Mouse (Mus musculus) intestine, embryonic 15.5 days (tissue): Measurements from ENCODE around the gene Iqschfp. TPM values are rescaled to one million over a fixed set of nuclear protein-coding genes. Genes with fewer than 3 reads are reported as not detected.

ENCODE experiments used
- ATAC-seq: fragments of 200-750 bp; cut with Nextera tagmentation; 2 replicates; pipeline ENCODE4 v1.8.0; 2017; ENCODE audit warnings: moderate TSS enrichment, moderate library complexity
- H3K27ac ChIP-seq: fragments of 300-500 bp; sonication (generic); 2 replicates; pipeline ENCODE4 v1.5.1; 2015; ENCODE audit warnings: mild to moderate bottlenecking, inconsistent platforms
- H3K27me3 ChIP-seq: fragments of 300-500 bp; sonication (generic); replicated peaks from 2 replicates; pipeline ENCODE4 v1.6.1; 2015; ENCODE audit warnings: inconsistent platforms
- H3K36me3 ChIP-seq: fragments of 300-500 bp; sonication (generic); 2 replicates; pipeline ENCODE4 v1.6.1; 2015; ENCODE audit warnings: inconsistent platforms
- H3K4me1 ChIP-seq: fragments of 300-500 bp; sonication (generic); replicated peaks from 2 replicates; pipeline ENCODE4 v1.6.1; 2015; ENCODE audit warnings: inconsistent platforms
- H3K4me2 ChIP-seq: fragments of 300-500 bp; sonication (generic); replicated peaks from 2 replicates; pipeline ENCODE4 v1.6.1; 2015; ENCODE audit warnings: mild to moderate bottlenecking, inconsistent platforms
- H3K4me3 ChIP-seq: fragments of 300-500 bp; sonication (generic); replicated peaks from 2 replicates; pipeline ENCODE4 v1.5.1; 2015; ENCODE audit warnings: inconsistent platforms
- H3K9ac ChIP-seq: fragments of 300-500 bp; sonication (generic); 2 replicates; pipeline ENCODE4 v1.6.1; 2015; ENCODE audit warnings: inconsistent platforms
- H3K9me3 ChIP-seq: fragments of 300-500 bp; sonication (generic); 2 replicates; pipeline ENCODE4 v1.6.1; 2016; ENCODE audit warnings: inconsistent platforms
- WGBS: fragments of 180-500 bp; shearing (Covaris S2); methylation state at CpG from one replicate; pipeline ENCODE4 v1.1.7; 2015; 5-methylcytosine and 5-hydroxymethylcytosine counted together
- polyA plus RNA-seq: library from polyadenylated mRNA; unstranded; fragments of >200 nt; fragmentation: Nextera tagmentation; extraction: Ambion mirVana; gene quantifications from 2 replicates; pipeline ENCODE4 v1.2.1, GENCODE M21; 2015

The Iqschfp gene
- polyA plus RNA-seq, 1 experiment from 2014 or later: not detected

DNA sequence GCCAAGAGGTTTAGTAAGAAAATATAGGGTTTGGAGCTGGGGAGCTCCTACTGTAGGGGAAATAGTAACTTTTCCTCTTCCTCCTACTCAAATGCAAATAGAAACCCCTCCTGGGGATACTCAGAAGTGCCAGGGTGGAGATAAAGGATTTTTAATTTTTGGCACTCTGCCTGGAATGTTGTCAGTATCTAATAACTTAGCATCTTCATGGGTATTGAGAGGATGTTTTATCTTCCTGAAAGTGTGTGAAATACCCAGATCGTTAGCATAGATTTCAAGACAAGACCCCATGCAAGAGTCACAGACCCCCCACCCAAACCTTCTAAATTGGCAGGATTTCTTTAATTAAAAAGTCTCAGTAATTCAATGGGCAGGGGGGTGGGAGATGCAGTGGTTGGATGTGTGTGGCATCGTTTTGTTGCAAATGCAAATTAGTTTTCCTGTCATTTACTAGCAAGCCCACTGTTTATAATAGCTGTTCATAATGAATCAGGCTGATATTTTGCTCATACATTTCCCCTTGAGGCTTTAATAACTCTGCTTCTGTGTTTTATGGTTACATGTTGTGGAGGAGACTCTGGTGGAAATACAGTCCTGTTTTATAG lies 213.2 kb downstream of the Iqschfp start:
- Histone ChIP-seq H3K4me3 (no peak overlapping the region), H3K36me3 (no peaks in the 10 kb centered on the region), H3K9me3 (no peaks in the 10 kb centered on the region), H3K9ac (no peak overlapping the region), H3K27me3 (no peaks in the 10 kb centered on the region), H3K27ac (no peak overlapping the region), H3K4me1 (no peaks in the 10 kb centered on the region), H3K4me2 (no peak overlapping the region)
- WGBS: 80% methylated on average over 2 of the region's 2 CpGs
- no peak for ATAC-seq

GRCm38 (mm10) chr3:68121338-68121737 lies 229.3 kb downstream of the Iqschfp start:
- Histone ChIP-seq H3K36me3 (no peaks in the 10 kb centered on the region), H3K9ac (no peak overlapping the region), H3K4me3 (no peak overlapping the region), H3K4me2 (no peak overlapping the region), H3K27ac (no peak overlapping the region), H3K9me3 (no peaks in the 10 kb centered on the region), H3K27me3 (no peaks in the 10 kb centered on the region), H3K4me1 (no peaks in the 10 kb centered on the region)
- WGBS: 45% methylated on average over 5 of the region's 5 CpGs
- ATAC-seq: no peak

GRCm38 (mm10) chr3:68126284-68126856 lies 234.3 kb downstream of the Iqschfp start:
- Histone ChIP-seq H3K4me3 (no peak overlapping the region), H3K36me3 (no peaks in the 10 kb centered on the region), H3K4me2 (no peak overlapping the region), H3K4me1 (no peaks in the 10 kb centered on the region), H3K27ac (no peak overlapping the region), H3K9ac (no peak overlapping the region), H3K27me3 (no peaks in the 10 kb centered on the region), H3K9me3 (no peaks in the 10 kb centered on the region)
- no peak for ATAC-seq
- 70% methylated on average over 6 of the region's 6 CpGs for WGBS

- H3K9me3 ChIP-seq: no peaks in the 10 kb centered on the region
- no peaks in the 10 kb centered on the region for H3K27me3 ChIP-seq
- no peaks in the 10 kb centered on the region for H3K4me1 ChIP-seq
- ATAC-seq: no peak
- 76% methylated on average over 1 of the region's 1 CpGs for WGBS
- no peak overlapping the region for H3K27ac ChIP-seq
- H3K9ac ChIP-seq: no peak overlapping the region
- no peak overlapping the region for H3K4me2 ChIP-seq
- no peaks in the 10 kb centered on the region for H3K36me3 ChIP-seq
- H3K4me3 ChIP-seq: no peak overlapping the region
Measured at GRCm38 (mm10) chr3:68130386-68130785, 238.4 kb downstream of the Iqschfp start.

DNA sequence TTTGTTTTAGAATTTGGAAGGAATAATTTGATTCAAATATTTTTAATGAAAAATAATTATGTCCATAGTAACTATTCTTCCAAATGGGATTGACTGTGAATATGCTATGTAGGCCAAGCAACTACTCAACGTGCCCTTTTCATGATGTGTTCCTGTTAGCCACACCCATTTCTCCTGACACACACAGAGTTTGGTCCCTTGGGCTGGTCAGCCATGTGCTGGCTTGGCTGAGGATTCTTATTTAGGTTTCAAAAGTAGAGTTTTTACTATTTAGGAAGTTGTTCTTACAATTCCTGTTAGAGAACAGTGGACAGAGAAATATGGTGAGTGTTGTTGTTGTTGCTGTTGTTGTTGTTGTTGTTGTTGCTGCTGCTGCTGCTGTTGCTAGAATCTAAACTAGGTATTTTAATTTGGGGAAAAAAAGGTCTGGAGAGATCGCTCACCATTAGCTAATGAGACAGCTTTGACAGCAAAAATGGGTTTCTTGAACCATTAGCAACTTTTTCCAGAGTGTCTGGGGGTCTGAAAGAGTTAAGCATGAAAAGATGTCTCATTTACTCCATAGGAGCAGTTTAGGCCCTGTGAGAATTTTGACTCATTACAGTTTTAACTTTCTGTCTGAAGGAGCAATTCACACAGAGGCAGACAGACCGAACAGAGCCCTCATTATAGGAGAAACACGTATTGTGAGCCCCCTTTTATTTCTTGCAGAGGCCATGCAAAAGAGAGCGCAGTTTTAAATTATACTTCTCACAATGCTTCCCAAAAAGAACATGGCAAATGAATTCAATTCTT lies 247.0 kb downstream of the Iqschfp start:
- ATAC-seq: no peak
- Histone ChIP-seq H3K9me3 (no peaks in the 10 kb centered on the region), H3K4me2 (no peak overlapping the region), H3K27me3 (no peaks in the 10 kb centered on the region), H3K4me1 (no peaks in the 10 kb centered on the region), H3K36me3 (no peaks in the 10 kb centered on the region), H3K4me3 (no peak overlapping the region), H3K27ac (no peak overlapping the region), H3K9ac (no peak overlapping the region)
- 80% methylated on average over 5 of the region's 5 CpGs for WGBS

DNA sequence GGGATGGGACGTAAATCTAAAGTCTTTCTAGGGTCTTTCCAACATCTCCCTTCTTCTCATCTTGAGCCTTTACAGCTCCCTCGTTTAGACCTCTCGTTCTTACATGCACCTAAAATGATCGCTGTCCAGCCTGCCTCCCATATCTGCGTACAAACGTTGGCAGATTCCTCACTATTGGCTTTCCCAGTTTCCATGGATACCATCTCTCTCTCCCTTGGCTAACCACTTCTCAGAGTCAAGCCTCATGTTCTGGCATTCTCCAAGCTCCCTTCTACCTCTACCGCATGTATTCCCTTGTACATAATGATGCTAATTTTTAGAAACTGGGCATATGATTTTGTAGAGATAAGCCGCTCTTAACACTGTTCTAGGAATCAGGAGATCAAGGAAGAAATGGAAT lies 258.7 kb downstream of the Iqschfp start:
- no peak for ATAC-seq
- 82% methylated on average over 8 of the region's 8 CpGs for WGBS
- no peaks in the 10 kb centered on the region for H3K4me1 ChIP-seq

GRCm38 (mm10) chr3:68160175-68160574 lies 268.1 kb downstream of the Iqschfp start:
- Histone ChIP-seq H3K27me3 (no peaks in the 10 kb centered on the region), H3K9me3 (no peaks in the 10 kb centered on the region), H3K27ac (no peak overlapping the region), H3K4me3 (no peak overlapping the region), H3K4me2 (no peak overlapping the region), H3K4me1 (no peaks in the 10 kb centered on the region), H3K36me3 (no peaks in the 10 kb centered on the region), H3K9ac (no peak overlapping the region)
- 78% methylated on average over 1 of the region's 1 CpGs for WGBS
- no peak for ATAC-seq

More for the DNA sequence above, 258.7 kb downstream of the Iqschfp start:
- H3K9ac ChIP-seq: no peak overlapping the region
- no peak overlapping the region for H3K4me2 ChIP-seq
- H3K27me3 ChIP-seq: no peaks in the 10 kb centered on the region
- H3K27ac ChIP-seq: no peak overlapping the region
- no peaks in the 10 kb centered on the region for H3K36me3 ChIP-seq
- no peaks in the 10 kb centered on the region for H3K9me3 ChIP-seq
- no peak overlapping the region for H3K4me3 ChIP-seq

- Histone ChIP-seq H3K9me3 (no peaks in the 10 kb centered on the region), H3K4me1 (no peaks in the 10 kb centered on the region), H3K4me2 (no peak overlapping the region), H3K4me3 (no peak overlapping the region), H3K36me3 (no peaks in the 10 kb centered on the region), H3K27me3 (no peaks in the 10 kb centered on the region), H3K27ac (no peak overlapping the region), H3K9ac (no peak overlapping the region)
- ATAC-seq: no peak
- WGBS: 71% methylated on average over 3 of the region's 3 CpGs
Measured at GRCm38 (mm10) chr3:68160760-68161159, 268.7 kb downstream of the Iqschfp start.

GRCm38 (mm10) chr3:68178248-68178647 lies 286.2 kb downstream of the Iqschfp start:
- no peak overlapping the region for H3K4me2 ChIP-seq
- H3K36me3 ChIP-seq: no peaks in the 10 kb centered on the region
- no peak for ATAC-seq
- no peaks in the 10 kb centered on the region for H3K9me3 ChIP-seq
- no peak overlapping the region for H3K27ac ChIP-seq
- no peaks in the 10 kb centered on the region for H3K27me3 ChIP-seq
- WGBS: 24% methylated on average over 1 of the region's 1 CpGs
- H3K4me1 ChIP-seq: peaks cover 4% of the 10 kb centered on the region; the same call in 1 of the 2 replicates
- H3K4me3 ChIP-seq: no peak overlapping the region
- no peak overlapping the region for H3K9ac ChIP-seq

- WGBS: 62% methylated on average over 8 of the region's 8 CpGs
- no peaks in the 10 kb centered on the region for H3K27me3 ChIP-seq
- H3K9me3 ChIP-seq: no peaks in the 10 kb centered on the region
- ATAC-seq: no peak
- no peak overlapping the region for H3K4me2 ChIP-seq
- H3K4me3 ChIP-seq: no peak overlapping the region
- H3K9ac ChIP-seq: no peak overlapping the region
- H3K27ac ChIP-seq: no peak overlapping the region
- no peaks in the 10 kb centered on the region for H3K4me1 ChIP-seq
- H3K36me3 ChIP-seq: no peaks in the 10 kb centered on the region
Measured at GRCm38 (mm10) chr3:68187471-68187870, 295.4 kb downstream of the Iqschfp start.

DNA sequence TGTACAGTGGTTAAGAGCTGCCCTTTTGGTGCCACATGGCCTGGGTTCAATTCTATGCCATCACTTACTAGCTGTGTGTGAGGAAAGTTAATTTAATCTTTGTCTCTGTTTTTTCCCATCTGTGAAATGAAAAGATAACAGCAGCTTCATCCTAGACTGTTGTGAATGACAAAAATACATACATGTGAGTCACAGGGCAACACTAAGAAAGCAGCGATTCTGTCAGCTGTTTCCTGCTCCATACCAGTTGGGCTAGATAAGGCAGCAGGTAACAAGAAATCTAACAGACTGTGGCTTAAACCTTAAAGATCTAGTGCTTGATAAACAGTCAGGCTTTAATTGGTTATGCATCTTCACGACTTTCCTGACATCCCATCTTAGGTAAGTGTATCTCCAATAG lies 297.1 kb downstream of the Iqschfp start:
- Histone ChIP-seq H3K9ac (no peak overlapping the region), H3K27ac (no peak overlapping the region), H3K9me3 (no peaks in the 10 kb centered on the region), H3K4me3 (no peak overlapping the region), H3K4me2 (no peak overlapping the region), H3K36me3 (no peaks in the 10 kb centered on the region), H3K4me1 (no peaks in the 10 kb centered on the region), H3K27me3 (no peaks in the 10 kb centered on the region)
- WGBS: 83% methylated on average over 2 of the region's 2 CpGs
- ATAC-seq: no peak

- Histone ChIP-seq H3K36me3 (no peaks in the 10 kb centered on the region), H3K4me3 (no peak overlapping the region), H3K4me1 (no peaks in the 10 kb centered on the region), H3K9me3 (no peaks in the 10 kb centered on the region), H3K4me2 (no peak overlapping the region), H3K27ac (no peak overlapping the region), H3K9ac (no peak overlapping the region), H3K27me3 (no peaks in the 10 kb centered on the region)
- 74% methylated on average over 1 of the region's 1 CpGs for WGBS
- ATAC-seq: no peak
Measured at GRCm38 (mm10) chr3:68196933-68197332, 304.9 kb downstream of the Iqschfp start.

- Histone ChIP-seq H3K4me1 (no peaks in the 10 kb centered on the region), H3K27me3 (no peaks in the 10 kb centered on the region), H3K4me2 (no peak overlapping the region), H3K27ac (no peak overlapping the region), H3K4me3 (no peak overlapping the region), H3K36me3 (no peaks in the 10 kb centered on the region), H3K9ac (no peak overlapping the region), H3K9me3 (no peaks in the 10 kb centered on the region)
- 37% methylated on average over 1 of the region's 1 CpGs for WGBS
- ATAC-seq: no peak
Measured at GRCm38 (mm10) chr3:68201214-68201613, 309.2 kb downstream of the Iqschfp start.
